Mouse (Mus musculus): ENCODE measurements at regions not wholly inside any gene's neighbourhood (a gene's known extent, or its start where the extent isn't known, plus 50 kb on each side); places are given as distances from the start of the nearest gene placed in this dataset.

DNA sequence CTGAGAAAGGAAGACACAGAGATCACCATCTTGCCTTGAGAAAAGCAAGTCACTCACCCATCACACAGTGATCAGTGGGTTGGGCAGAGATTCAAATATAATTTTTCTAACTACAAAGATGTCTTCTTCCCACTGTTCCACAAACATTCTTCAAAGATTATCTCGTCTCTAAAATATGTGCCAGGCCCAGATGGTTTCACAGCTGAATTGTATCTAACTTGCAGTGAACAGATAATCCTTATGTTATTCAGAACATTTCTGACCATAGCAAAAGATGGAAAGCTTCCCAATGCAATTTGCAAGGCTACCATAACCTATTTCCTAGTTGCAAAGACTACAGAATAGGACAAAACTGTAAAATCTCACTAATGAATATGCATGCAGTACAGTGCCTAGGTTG, 488.3 kb upstream of the Mpdz start:
- TF ChIP-seq CTCF (IDR thresholded peaks at IDR 0.05; ENCODE audit: insufficient read depth, low read length) (no peak), POLR2A (IDR thresholded peaks at IDR 0.05; ENCODE audit: borderline replicate concordance, extremely low read depth, low read depth, low read length) (no peak)
